Mouse (Mus musculus) cerebellum, adult 2 months (tissue): ENCODE data around the gene Dbx1.

Experiments used
- CTCF ChIP-seq: fragments of 200-500 bp; IDR thresholded peaks from 2 replicates; pipeline ENCODE4 v1.5.1; 2011; ENCODE audit warnings: low read depth, mild to moderate bottlenecking, control low read depth, low read length, moderate library complexity, borderline replicate concordance; ENCODE audit not compliant: insufficient read depth
- POLR2A ChIP-seq: fragments of 200-500 bp; IDR thresholded peaks from 2 replicates; pipeline ENCODE4 v1.6.1; 2011; ENCODE audit warnings: low read length, control low read depth, borderline replicate concordance; ENCODE audit not compliant: insufficient read depth

DNA sequence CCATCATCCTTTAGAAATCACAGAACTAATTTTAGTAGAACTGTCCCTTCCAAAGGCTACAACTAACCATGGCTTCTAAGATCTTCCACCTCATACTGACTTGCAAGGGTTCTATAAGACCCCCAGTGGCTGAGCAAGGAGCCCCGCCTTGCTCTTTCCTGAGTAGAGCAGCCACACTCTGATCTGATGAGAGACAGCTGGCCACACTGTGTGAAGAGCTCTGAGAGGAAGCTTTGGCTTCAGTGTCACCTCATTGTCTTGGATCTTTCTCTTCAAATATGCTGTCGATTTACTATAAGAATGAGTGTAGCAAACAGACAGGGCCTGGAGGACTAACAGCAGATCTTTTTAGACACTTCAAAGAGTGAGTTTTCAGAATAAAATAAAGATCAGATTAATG is 54.7 kb downstream of the Dbx1 start:
- TF ChIP-seq CTCF: no peak
- TF ChIP-seq POLR2A: no peak
